Mouse (Mus musculus): Measurements from ENCODE around the gene B3gat1.

DNA sequence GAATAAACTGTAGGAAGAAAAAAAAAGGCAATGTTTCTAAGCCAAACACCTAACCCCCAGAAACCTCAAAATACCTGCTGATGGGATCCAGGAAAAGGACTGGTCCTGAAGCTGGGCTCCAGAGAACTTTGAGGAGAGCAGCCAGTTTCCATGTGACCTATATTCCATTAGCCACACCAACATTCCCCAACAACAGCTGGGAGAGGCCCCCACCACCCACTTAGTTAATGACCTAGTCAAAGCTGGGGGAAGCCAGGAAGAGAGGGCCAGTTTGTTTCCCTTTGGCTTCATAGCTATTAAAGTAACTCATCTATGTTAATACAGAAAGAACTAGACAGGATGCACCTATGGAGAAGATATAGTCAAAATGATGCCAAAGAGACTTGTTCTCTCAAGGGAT lies 70.8 kb downstream of the B3gat1 start:
- TF ChIP-seq CTCF (IDR thresholded peaks at IDR 0.05; ENCODE audit: borderline replicate concordance, control insufficient read depth, extremely low read depth, insufficient read depth, low read length, poor library complexity) (no peak), POLR2A (IDR thresholded peaks at IDR 0.05; ENCODE audit: control insufficient read depth, extremely low read depth, insufficient read depth, low read length, poor library complexity) (no peak)

Data from thymus, adult 2 months (tissue).